Mouse (Mus musculus): Measurements from ENCODE around the gene Slf2.

- TF ChIP-seq CTCF (IDR thresholded peaks at IDR 0.05; ENCODE audit: low read depth, low read length) = no peak
- TF ChIP-seq POLR2A (IDR thresholded peaks at IDR 0.05; ENCODE audit: insufficient read depth, low read length) = no peak
- no peak for TF ChIP-seq EP300 (IDR thresholded peaks at IDR 0.05; ENCODE audit: insufficient read depth, low read depth, low read length)
Observed at GRCm38 (mm10) chr19:45023993-45024392, 93.0 kb downstream of the Slf2 start.
